Mouse (Mus musculus) hindbrain, embryonic 12.5 days (tissue): ENCODE results near the gene Xpo4. TPM values are rescaled to one million over a fixed set of nuclear protein-coding genes. Genes with fewer than 3 reads are reported as not detected.

ENCODE experiments used
- ATAC-seq: fragments of 200-750 bp; cut with Nextera tagmentation; 2 replicates; pipeline ENCODE4 v1.8.0; 2017; ENCODE audit warnings: moderate TSS enrichment; ENCODE audit not compliant: low FRiP score
- H3K27ac ChIP-seq: fragments of 300-500 bp; sonication (generic); 2 replicates; pipeline ENCODE4 v1.5.1; 2016; ENCODE audit warnings: mild to moderate bottlenecking
- H3K27me3 ChIP-seq: fragments of 300-500 bp; sonication (generic); 2 replicates; pipeline ENCODE4 v1.6.1; 2016; ENCODE audit warnings: mild to moderate bottlenecking
- H3K36me3 ChIP-seq: fragments of 300-500 bp; sonication (generic); 2 replicates; pipeline ENCODE4 v1.6.1; 2016; ENCODE audit warnings: mild to moderate bottlenecking
- H3K4me1 ChIP-seq: fragments of 300-500 bp; sonication (generic); 2 replicates; pipeline ENCODE4 v1.6.1; 2016
- H3K4me2 ChIP-seq: fragments of 300-500 bp; sonication (generic); replicated peaks from 2 replicates; pipeline ENCODE4 v1.6.1; 2016; ENCODE audit warnings: mild to moderate bottlenecking
- H3K4me3 ChIP-seq: fragments of 300-500 bp; sonication (generic); 2 replicates; pipeline ENCODE4 v1.5.1; 2016; ENCODE audit warnings: mild to moderate bottlenecking
- H3K9ac ChIP-seq: fragments of 300-500 bp; sonication (generic); 2 replicates; pipeline ENCODE4 v1.6.1; 2016; ENCODE audit warnings: mild to moderate bottlenecking, moderate library complexity
- H3K9me3 ChIP-seq: fragments of 300-500 bp; sonication (generic); replicated peaks from 2 replicates; pipeline ENCODE4 v1.6.1; 2016; ENCODE audit warnings: mild to moderate bottlenecking
- WGBS: fragments of 180-500 bp; shearing (Covaris S2); methylation state at CpG from one replicate; pipeline ENCODE4 v1.1.7; 2016; 5-methylcytosine and 5-hydroxymethylcytosine counted together
- polyA plus RNA-seq: library from polyadenylated mRNA; unstranded; fragments of >200 nt; fragmentation: Nextera tagmentation; extraction: Ambion mirVana; gene quantifications from 2 replicates; pipeline ENCODE4 v1.2.1, GENCODE M21; 2016

Xpo4 gene
- polyA plus RNA-seq, 1 experiment from 2014 or later, result 24.4 TPM

DNA sequence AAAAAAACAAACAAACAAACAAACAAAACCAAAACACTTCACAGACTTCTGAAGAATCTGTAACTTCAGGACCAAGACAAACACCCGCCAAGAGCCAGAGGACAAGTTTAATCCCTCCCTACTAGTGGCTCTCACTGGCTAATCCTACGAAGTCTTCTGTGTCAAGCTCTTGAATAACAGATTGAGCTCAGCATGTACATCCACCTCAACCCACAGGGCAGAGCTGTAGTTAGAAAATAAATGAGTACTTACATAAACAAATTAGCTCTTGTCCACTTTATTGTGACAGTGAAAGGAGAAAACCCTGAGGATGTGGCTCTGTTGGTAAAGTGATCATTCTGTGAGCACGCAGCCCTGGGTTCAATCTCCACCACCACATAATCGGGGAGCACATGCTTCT is 43.5 kb downstream of the Xpo4 start:
- Histone ChIP-seq H3K9me3 (no peaks in the 10 kb centered on the region), H3K9ac (no peak overlapping the region), H3K4me2 (no peak overlapping the region), H3K4me1 (no peaks in the 10 kb centered on the region), H3K36me3 (peaks cover 13% of the 10 kb centered on the region), H3K27me3 (no peaks in the 10 kb centered on the region), H3K4me3 (no peak overlapping the region), H3K27ac (no peak overlapping the region)
- WGBS, result 82% methylated on average over 4 of the region's 4 CpGs
- no peak for ATAC-seq

DNA sequence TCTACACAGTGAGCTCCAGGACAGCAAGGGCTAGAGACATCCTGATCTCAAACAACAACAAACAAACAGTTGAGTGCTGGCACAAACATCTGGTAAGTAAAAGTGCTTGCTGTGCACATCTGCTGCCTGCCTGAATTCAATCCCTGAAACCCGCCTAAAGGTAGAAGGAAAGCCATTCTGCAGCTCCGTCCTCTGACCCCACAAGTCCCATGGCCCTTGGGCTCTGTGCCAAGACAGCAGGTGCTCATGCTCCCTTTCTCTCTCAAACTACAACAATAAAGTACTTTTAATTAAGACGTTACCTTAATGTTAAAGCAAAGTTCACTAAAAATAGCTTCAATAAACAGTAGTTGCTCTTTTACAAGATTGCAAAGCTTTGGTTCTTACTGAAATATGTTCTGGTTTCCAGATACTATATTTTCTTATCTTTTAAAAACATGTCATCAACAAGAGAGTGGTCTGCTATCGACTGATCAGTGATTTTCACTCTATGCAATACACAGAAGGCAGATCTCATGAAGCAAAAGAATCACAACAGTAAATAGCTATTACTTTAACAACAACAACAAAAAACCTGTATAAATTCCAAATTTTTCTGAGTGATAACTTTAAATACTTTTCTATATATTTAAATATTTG is 44.5 kb downstream of the Xpo4 start:
- no peak for ATAC-seq
- 53% methylated on average over 4 of the region's 4 CpGs for WGBS
- no peaks in the 10 kb centered on the region for H3K27me3 ChIP-seq
- H3K36me3 ChIP-seq, result peaks cover 6% of the 10 kb centered on the region
- H3K4me1 ChIP-seq, result no peaks in the 10 kb centered on the region
- no peak overlapping the region for H3K9ac ChIP-seq
- H3K9me3 ChIP-seq, result no peaks in the 10 kb centered on the region
- H3K4me2 ChIP-seq, result no peak overlapping the region
- no peak overlapping the region for H3K4me3 ChIP-seq
- H3K27ac ChIP-seq, result no peak overlapping the region

DNA sequence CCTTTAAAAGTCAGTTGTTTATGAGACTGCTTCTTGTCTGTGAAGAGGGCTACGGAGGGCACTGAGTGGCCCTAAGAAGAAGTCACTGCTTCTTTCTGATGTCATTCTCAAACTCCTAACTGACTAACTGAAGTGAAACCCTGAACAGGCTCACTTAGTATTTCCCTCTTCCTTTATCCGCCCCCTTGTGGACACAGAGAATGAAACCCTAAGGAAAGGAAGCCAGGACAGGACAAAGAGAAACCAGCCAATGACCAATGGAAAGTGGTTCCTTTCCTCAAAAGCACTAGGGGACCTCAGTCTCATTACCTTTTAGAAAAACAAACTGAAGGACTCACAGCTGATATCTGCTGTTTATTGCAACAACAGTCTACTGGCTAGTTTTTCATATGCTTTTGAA is 45.7 kb downstream of the Xpo4 start:
- H3K9me3 ChIP-seq, result no peaks in the 10 kb centered on the region
- H3K36me3 ChIP-seq, result no peaks in the 10 kb centered on the region; the same call in 1 of the 2 replicates
- WGBS, result 53% methylated on average over 2 of the region's 2 CpGs
- H3K4me2 ChIP-seq, result no peak overlapping the region
- no peak for ATAC-seq
- H3K27ac ChIP-seq, result no peak overlapping the region
- no peaks in the 10 kb centered on the region for H3K27me3 ChIP-seq
- H3K9ac ChIP-seq, result no peak overlapping the region
- no peak overlapping the region for H3K4me3 ChIP-seq
- no peaks in the 10 kb centered on the region for H3K4me1 ChIP-seq

DNA sequence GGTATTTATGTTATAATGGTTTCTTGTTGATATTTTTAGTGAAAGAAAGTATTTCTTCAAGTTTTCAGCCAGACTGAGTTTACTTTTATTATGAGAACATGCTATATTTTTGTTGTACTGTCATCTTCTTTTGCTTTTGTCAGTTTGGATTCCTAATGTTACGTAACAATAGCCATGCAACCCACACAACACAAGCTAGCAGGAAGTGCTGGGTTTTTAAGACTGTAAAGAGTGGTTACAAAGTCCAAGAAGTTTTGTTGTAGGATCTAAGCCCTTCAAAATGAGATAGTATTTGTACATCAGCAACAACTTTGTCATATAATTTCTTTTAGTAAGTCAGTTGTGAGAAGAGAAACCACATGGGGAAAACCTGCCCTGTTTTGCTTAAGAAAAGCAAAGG is 47.6 kb downstream of the Xpo4 start:
- no peak for ATAC-seq

GRCm38 (mm10) chr14:57616339-57616965 is 48.8 kb downstream of the Xpo4 start:
- Histone ChIP-seq H3K27me3 (no peaks in the 10 kb centered on the region), H3K9ac (no peak overlapping the region), H3K4me1 (no peaks in the 10 kb centered on the region), H3K4me3 (no peak overlapping the region), H3K27ac (no peak overlapping the region), H3K9me3 (no peaks in the 10 kb centered on the region), H3K4me2 (no peak overlapping the region), H3K36me3 (no peaks in the 10 kb centered on the region)
- ATAC-seq, result no peak
- WGBS, result 84% methylated on average over 6 of the region's 6 CpGs

More for the DNA sequence above, 47.6 kb downstream of the Xpo4 start:
- H3K4me2 ChIP-seq, result no peak overlapping the region
- H3K4me1 ChIP-seq, result no peaks in the 10 kb centered on the region
- no peak overlapping the region for H3K27ac ChIP-seq
- H3K9ac ChIP-seq, result no peak overlapping the region
- no peaks in the 10 kb centered on the region for H3K9me3 ChIP-seq
- H3K27me3 ChIP-seq, result no peaks in the 10 kb centered on the region
- H3K4me3 ChIP-seq, result no peak overlapping the region
- WGBS, result 96% methylated on average over 1 of the region's 1 CpGs
- no peaks in the 10 kb centered on the region for H3K36me3 ChIP-seq

- no peak overlapping the region for H3K4me2 ChIP-seq
- WGBS, result 88% methylated on average over 6 of the region's 6 CpGs
- no peak overlapping the region for H3K27ac ChIP-seq
- H3K9ac ChIP-seq, result no peak overlapping the region
- H3K4me3 ChIP-seq, result no peak overlapping the region
- H3K36me3 ChIP-seq, result no peaks in the 10 kb centered on the region
- H3K9me3 ChIP-seq, result no peaks in the 10 kb centered on the region
- H3K27me3 ChIP-seq, result no peaks in the 10 kb centered on the region
- no peak for ATAC-seq
- H3K4me1 ChIP-seq, result no peaks in the 10 kb centered on the region
Observed at GRCm38 (mm10) chr14:57615828-57616227, 49.4 kb downstream of the Xpo4 start.

DNA sequence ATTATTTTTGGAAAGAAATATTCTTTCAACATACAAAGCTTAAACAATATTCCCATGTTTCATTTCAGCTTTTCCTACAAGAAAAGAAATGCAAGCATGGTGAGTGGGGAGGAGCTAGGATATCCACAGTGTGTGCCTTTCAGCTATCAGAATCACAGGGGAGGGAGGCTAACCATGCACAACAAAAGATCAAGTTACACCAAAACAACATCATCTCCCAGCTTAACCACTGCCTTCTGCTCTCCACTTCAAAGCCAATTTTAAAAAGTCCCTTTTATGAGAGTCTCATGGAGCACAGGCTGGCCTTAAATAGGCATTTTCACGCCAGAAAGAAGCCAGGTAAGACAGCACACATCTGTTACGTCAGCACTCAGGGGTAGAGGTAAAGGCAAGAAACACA is 54.2 kb downstream of the Xpo4 start:
- Histone ChIP-seq H3K27ac (no peak overlapping the region), H3K4me2 (no peak overlapping the region), H3K27me3 (no peaks in the 10 kb centered on the region), H3K4me1 (peaks cover 8% of the 10 kb centered on the region), H3K9me3 (no peaks in the 10 kb centered on the region), H3K36me3 (no peaks in the 10 kb centered on the region), H3K4me3 (no peak overlapping the region), H3K9ac (no peak overlapping the region)
- no peak for ATAC-seq
- WGBS, result 45% methylated on average over 2 of the region's 2 CpGs

GRCm38 (mm10) chr14:57609816-57610329 is 55.4 kb downstream of the Xpo4 start:
- no peak overlapping the region for H3K9ac ChIP-seq
- 81% methylated on average over 4 of the region's 4 CpGs for whole genome bisulfite sequencing

DNA sequence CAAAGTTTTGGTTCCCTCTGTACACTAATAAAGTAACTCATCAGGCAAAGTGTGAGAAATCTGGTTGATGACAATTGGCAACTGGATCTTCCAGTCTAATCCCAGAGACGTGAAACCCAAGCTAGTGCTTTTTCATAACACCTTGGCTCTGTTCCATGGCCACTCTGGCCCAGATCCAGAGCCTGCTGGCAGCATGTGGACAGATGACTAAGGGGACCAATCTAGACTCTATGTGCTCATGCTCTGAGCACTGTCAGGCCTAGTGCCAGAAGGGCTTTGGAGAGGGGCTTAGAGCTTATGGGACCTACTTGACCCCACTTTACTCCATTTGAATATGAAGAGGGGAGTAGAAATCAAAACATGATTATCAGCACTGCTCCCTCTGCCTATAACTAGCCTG is 57.7 kb downstream of the Xpo4 start:
- peak; percentile 84 for ATAC-seq
- 46% methylated on average over 1 of the region's 1 CpGs for WGBS
- H3K27ac ChIP-seq, result no peak overlapping the region
- peaks cover 12% of the 10 kb centered on the region for H3K36me3 ChIP-seq
- H3K4me3 ChIP-seq, result no peak overlapping the region
- H3K27me3 ChIP-seq, result no peaks in the 10 kb centered on the region
- no peak overlapping the region for H3K4me2 ChIP-seq
- H3K4me1 ChIP-seq, result peaks cover 8% of the 10 kb centered on the region
- no peak overlapping the region for H3K9ac ChIP-seq
- no peaks in the 10 kb centered on the region for H3K9me3 ChIP-seq

More at GRCm38 (mm10) chr14:57609816-57610329, 55.4 kb downstream of the Xpo4 start:
- Histone ChIP-seq H3K27ac (no peak overlapping the region), H3K36me3 (no peaks in the 10 kb centered on the region), H3K9me3 (no peaks in the 10 kb centered on the region), H3K27me3 (no peaks in the 10 kb centered on the region), H3K4me1 (peaks cover 8% of the 10 kb centered on the region), H3K4me3 (no peak overlapping the region), H3K4me2 (no peak overlapping the region)
- ATAC-seq, result no peak

GRCm38 (mm10) chr14:57606663-57607365 is 58.4 kb downstream of the Xpo4 start:
- no peaks in the 10 kb centered on the region for H3K9me3 ChIP-seq
- no peak overlapping the region for H3K9ac ChIP-seq
- ATAC-seq, result no peak
- no peak overlapping the region for H3K4me3 ChIP-seq
- 78% methylated on average over 8 of the region's 8 CpGs for WGBS
- H3K27ac ChIP-seq, result no peak overlapping the region
- H3K4me2 ChIP-seq, result no peak overlapping the region
- peaks cover 17% of the 10 kb centered on the region for H3K36me3 ChIP-seq
- H3K27me3 ChIP-seq, result no peaks in the 10 kb centered on the region
- H3K4me1 ChIP-seq, result peaks cover 8% of the 10 kb centered on the region

- Histone ChIP-seq H3K27ac (no peak overlapping the region), H3K4me3 (no peak overlapping the region), H3K9ac (no peak overlapping the region), H3K36me3 (peaks cover 60% of the 10 kb centered on the region), H3K9me3 (no peaks in the 10 kb centered on the region), H3K27me3 (no peaks in the 10 kb centered on the region), H3K4me2 (no peak overlapping the region), H3K4me1 (no peaks in the 10 kb centered on the region)
- no peak for ATAC-seq
- WGBS, result 91% methylated on average over 5 of the region's 5 CpGs
Observed at GRCm38 (mm10) chr14:57593279-57593678, 72.0 kb downstream of the Xpo4 start.

GRCm38 (mm10) chr14:57591830-57592229 is 73.4 kb downstream of the Xpo4 start:
- Histone ChIP-seq H3K4me3 (no peak overlapping the region), H3K4me2 (no peak overlapping the region), H3K9me3 (no peaks in the 10 kb centered on the region), H3K27me3 (no peaks in the 10 kb centered on the region), H3K9ac (no peak overlapping the region), H3K36me3 (peaks cover 60% of the 10 kb centered on the region), H3K4me1 (no peaks in the 10 kb centered on the region), H3K27ac (no peak overlapping the region)
- ATAC-seq, result no peak
- WGBS, result 92% methylated on average over 3 of the region's 3 CpGs
